Mouse (Mus musculus) ES-Bruce4 (cell line): ENCODE results near the gene Prm1. TPM values are rescaled to one million over a fixed set of nuclear protein-coding genes. Genes with fewer than 3 reads are reported as not detected.

Source experiments
- H3K27ac ChIP-seq: 2 replicates; pipeline ENCODE4 v1.5.1; 2012; ENCODE audit warnings: low read length, inconsistent platforms; ENCODE audit not compliant: insufficient read depth
- H3K27me3 ChIP-seq: 2 replicates; pipeline ENCODE4 v1.6.1; 2012; ENCODE audit warnings: mild to moderate bottlenecking, low read length, inconsistent platforms; ENCODE audit not compliant: control insufficient read depth, poor library complexity, insufficient read depth, severe bottlenecking
- H3K36me3 ChIP-seq: 2 replicates; pipeline ENCODE4 v1.6.1; 2012; ENCODE audit warnings: inconsistent platforms, mild to moderate bottlenecking, low read length, moderate library complexity; ENCODE audit not compliant: control insufficient read depth, poor library complexity, insufficient read depth, severe bottlenecking
- H3K4me1 ChIP-seq: one replicate; pipeline ENCODE4 v1.8.1; 2011; ENCODE audit warnings: low read length; ENCODE audit not compliant: control insufficient read depth, insufficient read depth
- H3K4me3 ChIP-seq: 2 replicates; pipeline ENCODE4 v1.5.1; 2011; ENCODE audit warnings: low read depth, mild to moderate bottlenecking, low read length
- H3K9ac ChIP-seq: 2 replicates; pipeline ENCODE4 v1.6.1; 2012; ENCODE audit warnings: low read depth, mild to moderate bottlenecking, inconsistent platforms; ENCODE audit not compliant: poor library complexity, severe bottlenecking
- H3K9me3 ChIP-seq: replicated peaks from 2 replicates; pipeline ENCODE4 v1.6.1; 2012; ENCODE audit warnings: mild to moderate bottlenecking, low read length, inconsistent platforms; ENCODE audit not compliant: control insufficient read depth, poor library complexity, insufficient read depth, severe bottlenecking
- CTCF ChIP-seq: IDR thresholded peaks from one replicate; pipeline ENCODE4 v1.8.1; 2011; ENCODE audit warnings: low read depth, low read length
- EP300 ChIP-seq: IDR thresholded peaks from 2 replicates; pipeline ENCODE4 v1.6.1; 2011; ENCODE audit warnings: low read depth, low read length; ENCODE audit not compliant: insufficient read depth
- POLR2A ChIP-seq: IDR thresholded peaks from one replicate; pipeline ENCODE4 v1.8.1; 2011; ENCODE audit warnings: low read length; ENCODE audit not compliant: insufficient read depth
- polyA plus RNA-seq: library from polyadenylated mRNA; stranded (reverse); fragments of >200 nt; gene quantifications from 2 replicates; pipeline ENCODE4 v1.2.4, GENCODE M21; 2011; ENCODE audit warnings: low read depth; ENCODE audit not compliant: missing spikeins, insufficient read depth, insufficient read length

Prm1 gene
- polyA plus RNA-seq, 1 experiment = not detected

- Histone ChIP-seq H3K9me3 (no peaks in the 10 kb centered on the region), H3K9ac (peak within 1 kb of the TSS; percentile 84), H3K36me3 (no peaks in the 10 kb centered on the region), H3K4me3 (peak within 1 kb of the TSS; percentile 74), H3K27ac (peak within 1 kb of the TSS; percentile 15), H3K27me3 (no peaks in the 10 kb centered on the region; the same call in 1 of the 2 replicates), H3K4me1 (peaks cover 1% of the 10 kb centered on the region)
- TF ChIP-seq EP300 (no peak), POLR2A (peak; percentile 35)
Measured at GRCm38 (mm10) chr16:10785371-10786231, 20.0 kb downstream of the Prm1 start, which contains the start of gene Socs1. Socs1 (minus strand) TSS chr16:10785536.

DNA sequence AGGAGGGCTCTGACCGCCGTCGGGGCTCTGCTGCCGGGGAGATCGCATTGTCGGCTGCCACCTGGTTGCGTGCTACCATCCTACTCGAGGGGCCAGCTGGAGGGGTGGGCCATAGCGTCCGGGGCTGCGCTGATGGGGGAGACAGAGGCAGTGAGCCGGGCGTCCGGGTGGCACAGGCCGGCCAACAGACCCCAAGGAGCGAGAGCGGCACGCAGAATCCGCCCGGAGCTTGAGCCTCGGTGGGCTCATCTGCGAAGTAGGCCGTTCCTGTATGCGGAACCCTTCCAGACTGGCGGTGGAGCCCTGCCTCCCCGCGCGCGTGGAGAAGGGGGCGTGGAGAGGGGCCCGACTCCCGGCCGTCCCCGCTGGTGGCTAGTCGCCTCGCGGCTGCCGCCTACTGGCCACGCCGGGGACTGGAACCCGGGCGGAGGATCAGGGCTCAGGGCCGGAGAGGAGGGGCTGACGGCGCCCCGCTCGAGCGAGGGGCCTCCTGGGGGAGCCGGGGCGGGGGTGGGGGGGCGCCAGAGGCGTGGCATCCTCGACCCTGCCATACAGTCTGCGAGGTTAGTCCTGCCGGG is 20.8 kb downstream of the Prm1 start:
- Histone ChIP-seq H3K36me3 (no peaks in the 10 kb centered on the region), H3K9ac (peak overlapping the region; percentile 84), H3K27me3 (no peaks in the 10 kb centered on the region; the same call in 1 of the 2 replicates), H3K9me3 (no peaks in the 10 kb centered on the region), H3K27ac (no peak overlapping the region), H3K4me1 (peaks cover 1% of the 10 kb centered on the region), H3K4me3 (peak overlapping the region; percentile 74)
- TF ChIP-seq POLR2A (no peak), CTCF (peak; percentile 52), EP300 (no peak)

GRCm38 (mm10) chr16:10783883-10784792 is 21.5 kb downstream of the Prm1 start:
- no peaks in the 10 kb centered on the region for H3K9me3 ChIP-seq
- peak overlapping the region; percentile 74 for H3K4me3 ChIP-seq
- no peaks in the 10 kb centered on the region; the same call in 1 of the 2 replicates for H3K27me3 ChIP-seq
- H3K9ac ChIP-seq = peak overlapping the region; percentile 84
- H3K36me3 ChIP-seq = no peaks in the 10 kb centered on the region
- TF ChIP-seq POLR2A (no peak), EP300 (no peak), CTCF (no peak)
- H3K27ac ChIP-seq = no peak overlapping the region
- H3K4me1 ChIP-seq = peaks cover 1% of the 10 kb centered on the region

DNA sequence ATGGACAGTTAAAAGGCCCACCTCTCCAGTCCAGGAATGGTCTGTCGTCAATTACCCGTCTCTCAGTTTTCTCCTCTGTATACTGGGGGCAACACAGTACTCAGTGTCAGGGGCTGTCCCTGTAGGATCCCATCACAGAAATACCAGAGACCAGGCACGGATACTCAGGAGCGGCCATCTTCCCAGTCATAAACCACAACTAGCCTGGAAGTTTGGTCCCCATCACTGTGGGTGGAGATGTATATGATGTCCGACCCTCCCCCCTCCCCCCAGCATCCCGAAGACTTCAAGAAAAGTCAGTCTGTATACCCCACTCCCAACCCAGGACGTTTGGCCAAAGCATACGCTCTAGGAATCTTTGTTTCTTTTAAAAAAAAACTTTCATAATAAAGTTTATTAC is 22.2 kb downstream of the Prm1 start:
- Histone ChIP-seq H3K9ac (peak overlapping the region; percentile 84; the same call in 1 of the 2 replicates), H3K4me3 (no peak overlapping the region), H3K27me3 (no peaks in the 10 kb centered on the region; the same call in 1 of the 2 replicates)

DNA sequence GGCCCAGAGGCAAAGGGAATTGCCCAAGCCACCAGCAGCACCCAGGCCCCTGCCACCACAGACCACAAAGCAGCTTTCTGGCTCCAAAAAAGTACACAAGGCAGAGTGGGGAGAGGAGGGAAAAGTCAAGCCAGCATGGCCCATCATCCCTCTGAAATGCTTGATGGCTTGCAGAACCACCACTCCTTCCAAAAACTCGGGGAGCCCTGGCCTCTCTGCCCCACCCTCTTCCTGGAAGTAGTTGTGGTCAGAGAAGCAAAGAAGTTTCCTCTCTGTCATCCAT is 22.5 kb downstream of the Prm1 start:
- H3K27me3 ChIP-seq = no peaks in the 10 kb centered on the region; the same call in 1 of the 2 replicates
- H3K9ac ChIP-seq = no peak overlapping the region
- peaks cover 1% of the 10 kb centered on the region for H3K4me1 ChIP-seq
- no peak overlapping the region for H3K27ac ChIP-seq
- no peaks in the 10 kb centered on the region for H3K9me3 ChIP-seq
- no peak overlapping the region for H3K4me3 ChIP-seq
- TF ChIP-seq EP300 (no peak), CTCF (no peak), POLR2A (no peak)
- no peaks in the 10 kb centered on the region for H3K36me3 ChIP-seq

More for the DNA sequence above, 22.2 kb downstream of the Prm1 start:
- H3K27ac ChIP-seq = no peak overlapping the region
- no peaks in the 10 kb centered on the region for H3K9me3 ChIP-seq
- peaks cover 1% of the 10 kb centered on the region for H3K4me1 ChIP-seq
- no peak for TF ChIP-seq CTCF
- no peak for TF ChIP-seq EP300
- TF ChIP-seq POLR2A = no peak
- H3K36me3 ChIP-seq = no peaks in the 10 kb centered on the region
